In the genomic region with DNA sequence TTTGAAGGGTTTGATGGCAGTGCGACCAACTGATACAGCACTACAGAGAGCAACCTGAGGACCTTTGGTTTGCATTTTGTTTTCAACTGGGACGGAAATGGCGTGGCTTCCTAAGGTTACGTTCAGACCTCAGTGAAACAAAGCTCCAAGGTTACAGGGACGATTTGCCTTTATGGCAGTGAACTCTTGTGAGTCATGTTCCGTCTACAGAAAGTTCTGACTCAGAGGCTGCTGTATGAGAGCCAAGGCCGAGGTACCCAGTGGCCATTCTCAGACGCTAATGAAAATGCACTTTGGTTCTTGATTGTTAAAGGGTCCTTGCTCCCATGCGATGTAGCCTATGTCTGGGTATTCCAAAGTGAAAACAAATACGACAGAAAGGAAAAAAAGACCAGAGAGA, we compare ENCODE assay signal across 30 mouse cellular contexts. TPM values are rescaled to one million over a fixed set of nuclear protein-coding genes. Genes with fewer than 3 reads are reported as not detected.
DNase-seq lines count a peak whose midpoint lies in the region; ATAC-seq and TF ChIP-seq lines count a peak whose summit lies in the region.
"Had no signal": no experiment of that assay in that cellular context is flagged by ENCODE, and none has a peak within 500 bp of the region (broad histone marks: within the 10 kb centered on the region; RNA-seq: fewer than 3 reads in every experiment).

No protein-coding gene starts in this region.

- TF ChIP-seq CTCF in liver, postnatal 0 days (IDR thresholded peaks at IDR 0.05; ENCODE audit: low read depth): no peak

- no peak overlapping the region for H3K4me2 ChIP-seq in liver, postnatal 0 days (ENCODE audit: low read depth, low read length)
- H3K4me2 ChIP-seq: embryonic facial prominence, embryonic 15.5 days; forebrain, embryonic 13.5 days; hindbrain, embryonic 12.5 days; liver, embryonic 15.5 days; lung, embryonic 15.5 days; midbrain, embryonic 15.5 days; neural tube, embryonic 13.5 days had no signal

- H3K4me1 ChIP-seq in liver, postnatal 0 days (ENCODE audit: insufficient read depth): no peaks in the 10 kb centered on the region; the same call in 1 of the 2 replicates
- H3K4me1 ChIP-seq: liver, embryonic 15.5 days; midbrain, embryonic 15.5 days had no signal

- no peak for ATAC-seq in monocyte, adult 5-6 weeks (replicated peaks; ENCODE audit: insufficient number of reproducible peaks, low FRiP score, low TSS enrichment, poor library complexity, severe bottlenecking)
- ATAC-seq in liver, postnatal 0 days: no peak
- ATAC-seq: CD4-positive, CD25-positive, alpha-beta regulatory T cell, adult 4 months; forebrain, embryonic 13.5 days; intestine, postnatal 0 days; midbrain, embryonic 15.5 days had no signal

- DNase-seq in 416B (ENCODE audit: low read depth) (peak; percentile 64), NIH3T3 (ENCODE audit: low read depth) (peak; percentile 80)
- DNase-seq in adrenal gland, postnatal 14 days: peak; percentile 64
- no peak for DNase-seq in liver, postnatal 0 days
- DNase-seq in left cerebral cortex, postnatal 4 days: no peak
- DNase-seq: cerebellum, adult 2 months; cerebellum, postnatal 14 days; gastrocnemius, postnatal 10 days; heart, postnatal 36 days; kidney, adult 9 months; kidney, postnatal 10 days; liver had no signal

- intact Hi-C loops in left cerebral cortex, postnatal 4 days (cut with DNase I): no loop called here

- no peaks in the 10 kb centered on the region for H3K27me3 ChIP-seq in liver, postnatal 0 days (ENCODE audit: insufficient read depth, low read length)
- H3K27me3 ChIP-seq: hindbrain, embryonic 12.5 days; lung, embryonic 15.5 days; midbrain, embryonic 15.5 days; neural tube, embryonic 13.5 days had no signal

- H3K9ac ChIP-seq in liver, postnatal 0 days (replicated peaks): no peak overlapping the region
- H3K9ac ChIP-seq: embryonic facial prominence, embryonic 15.5 days; forebrain, embryonic 13.5 days; hindbrain, embryonic 12.5 days; liver, embryonic 15.5 days; lung, embryonic 15.5 days; midbrain, embryonic 15.5 days; neural tube, embryonic 13.5 days had no signal

- no peak overlapping the region for H3K27ac ChIP-seq in liver, postnatal 0 days (ENCODE audit: low read depth)
- H3K27ac ChIP-seq: embryonic facial prominence, embryonic 10.5 days; embryonic facial prominence, embryonic 15.5 days; forebrain, embryonic 13.5 days; hindbrain, embryonic 12.5 days; liver, embryonic 15.5 days; lung, embryonic 15.5 days; midbrain, embryonic 10.5 days; midbrain, embryonic 15.5 days; neural tube, embryonic 13.5 days had no signal

- WGBS in liver, postnatal 0 days (ENCODE audit: insufficient replicate concordance): 70% methylated on average over 10 of the region's 10 CpGs

- H3K4me3 ChIP-seq in liver, postnatal 0 days (ENCODE audit: low read depth, low read length): no peak overlapping the region
- H3K4me3 ChIP-seq: embryonic facial prominence, embryonic 10.5 days; embryonic facial prominence, embryonic 15.5 days; forebrain, embryonic 13.5 days; hindbrain, embryonic 12.5 days; liver, embryonic 15.5 days; lung, embryonic 15.5 days; midbrain, embryonic 10.5 days; midbrain, embryonic 15.5 days; neural tube, embryonic 13.5 days had no signal

- no peaks in the 10 kb centered on the region for H3K9me3 ChIP-seq in liver, postnatal 0 days (ENCODE audit: low read length)
- H3K9me3 ChIP-seq: embryonic facial prominence, embryonic 10.5 days; embryonic facial prominence, embryonic 15.5 days; forebrain, embryonic 13.5 days; hindbrain, embryonic 12.5 days; liver, embryonic 15.5 days; lung, embryonic 15.5 days; midbrain, embryonic 10.5 days; midbrain, embryonic 15.5 days; neural tube, embryonic 13.5 days had no signal

- TF ChIP-seq EP300 in liver, postnatal 0 days (IDR thresholded peaks at IDR 0.05; ENCODE audit: low read depth): no peak

- no peaks in the 10 kb centered on the region for H3K36me3 ChIP-seq in liver, postnatal 0 days (replicated peaks; ENCODE audit: insufficient read depth, low read length)
- H3K36me3 ChIP-seq: embryonic facial prominence, embryonic 10.5 days; embryonic facial prominence, embryonic 15.5 days; hindbrain, embryonic 12.5 days; liver, embryonic 15.5 days; lung, embryonic 15.5 days; midbrain, embryonic 10.5 days; midbrain, embryonic 15.5 days; neural tube, embryonic 13.5 days had no signal

RNA-seq across cellular contexts. Expression of gene Nin, which starts 3.6 kb away (rescaled TPM):
- 36.5 and 42.6 TPM in 2 replicates for total RNA-seq in adrenal gland, postnatal 14 days (2021)
- 134 to 153 TPM (median 142 TPM) in 3 replicates for total RNA-seq in monocyte, adult 5-6 weeks (2017)
- polyA plus RNA-seq in liver, postnatal 0 days (2015; fragmentation: Nextera tagmentation; extraction: Ambion mirVana): 1.9 and 2.9 TPM in 2 replicates
- total RNA-seq in left cerebral cortex, postnatal 4 days (2021): 10 to 100 TPM; 86.3 to 88.1 TPM

RNA-seq across cellular contexts. Expression of gene Abhd12b, which starts 36.8 kb away (rescaled TPM):
- total RNA-seq in adrenal gland, postnatal 14 days (2021): not detected in 2 replicates
- not detected in 3 replicates for total RNA-seq in monocyte, adult 5-6 weeks (2017)
- polyA plus RNA-seq in liver, postnatal 0 days (2015; fragmentation: Nextera tagmentation; extraction: Ambion mirVana): not detected in 2 replicates
- not detected for total RNA-seq in left cerebral cortex, postnatal 4 days (2021)
- total RNA-seq: gastrocnemius, postnatal 10 days; granulocyte monocyte progenitor cell, adult 5-6 weeks; heart, postnatal 36 days; left cerebral cortex, postnatal 10 days; megakaryocyte progenitor cell, adult 5-6 weeks had no signal
- polyA plus RNA-seq: cerebellum, adult 2 months; embryonic facial prominence, embryonic 10.5 days; forebrain, embryonic 13.5 days; heart, embryonic 16.5 days; hindbrain, embryonic 12.5 days; intestine, postnatal 0 days; large intestine, adult 2 months; liver, embryonic 15.5 days; midbrain, embryonic 10.5 days; testis, adult 2 months had no signal

Comparison
In these comparisons a context has a peak if more than half of its experiments do, and no peak if none do; other contexts are left out.
1. DNase-seq: peak in 416B (single experiment), NIH3T3 (single experiment) and adrenal gland, postnatal 14 days (single experiment); none in liver, postnatal 0 days (single experiment) and left cerebral cortex, postnatal 4 days (single experiment).